Mouse (Mus musculus) adrenal gland, adult 2 months (tissue): ENCODE measurements around the gene Rnf146. TPM values are rescaled to one million over a fixed set of nuclear protein-coding genes. Genes with fewer than 3 reads are reported as not detected.
"Not testable (repeated sequence)": the region's sequence is repeated elsewhere in the genome, so short reads cannot be mapped to it uniquely, and the experiment has no call there.

Source experiments
- DNase-seq: peaks from one replicate; pipeline ENCODE4 v3.0.0; 2021
- long read RNA-seq: library from polyadenylated mRNA; stranded (forward); transcript quantifications from one replicate; pipeline ENCODE4 v2.0.0, GENCODE M21; 2021
- polyA plus RNA-seq: library from polyadenylated mRNA; depleted of rRNA; stranded (reverse); fragments of >200 nt; gene quantifications from 2 replicates; pipeline ENCODE4 v1.2.3, GENCODE M21; 2012; rRNA removed
- total RNA-seq, 2 experiments: library from RNA; stranded (reverse); gene quantifications; 2 replicates each; pipeline ENCODE4 v1.2.3; 2021

Gene Rnf146
- 10 to 100 TPM; 39.5 to 55.1 TPM for total RNA-seq
- polyA plus RNA-seq: 6.7 and 9.6 TPM in 2 replicates
- long read RNA-seq, full-length matches to known transcripts: 27 of 32 reads
- long read RNA-seq, partial matches to known transcripts: 2 of 32 reads
- long read RNA-seq, other reads (novel, unspliced or antisense): 3 of 32 reads

DNA sequence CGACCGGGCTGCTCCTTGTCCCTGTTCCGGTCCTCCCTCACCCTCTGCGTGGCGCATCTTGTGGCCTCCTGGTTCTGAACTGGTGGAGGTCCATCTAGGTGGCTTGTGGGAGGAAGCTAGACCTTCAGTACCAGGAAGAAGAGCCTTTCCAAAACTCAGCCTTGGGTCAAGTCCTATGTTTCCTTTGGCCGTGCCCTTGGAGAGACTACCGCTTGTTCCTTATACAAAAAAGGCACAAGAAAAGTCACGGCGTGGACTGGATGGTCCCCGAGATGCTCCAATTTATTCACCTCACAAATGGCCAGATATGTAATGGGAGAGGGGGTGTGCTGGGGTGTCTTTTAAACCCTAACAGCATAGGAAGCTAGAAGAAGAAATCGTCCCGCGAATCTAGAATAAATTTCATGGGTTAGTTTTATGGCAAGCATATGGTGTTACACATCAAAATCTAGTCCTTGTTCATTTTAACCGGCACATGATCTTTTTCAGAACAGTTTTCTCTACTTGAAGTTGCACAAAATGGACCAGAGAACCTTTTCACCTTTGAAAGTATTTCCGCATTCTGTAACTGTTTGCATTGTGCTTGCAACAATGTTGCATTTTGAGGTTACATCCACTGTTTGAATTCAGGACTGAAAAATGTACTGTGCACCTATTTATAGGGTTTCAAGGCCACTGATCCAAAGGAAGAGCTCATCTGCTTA lies at the start of gene Rnf146:
TSS of gene Rnf146 (minus strand) at position 246 of the 704 bp plus-strand sequence.
- no peak for DNase-seq

GRCm38 (mm10) chr10:29402656-29403268 lies 40.5 kb upstream of the Rnf146 start:
- no peak for DNase-seq

GRCm38 (mm10) chr10:29394890-29395289 lies 32.6 kb upstream of the Rnf146 start:
- not testable (repeated sequence) for DNase-seq

- no peak for DNase-seq
Measured at GRCm38 (mm10) chr10:29381558-29381957, 19.3 kb upstream of the Rnf146 start.

DNA sequence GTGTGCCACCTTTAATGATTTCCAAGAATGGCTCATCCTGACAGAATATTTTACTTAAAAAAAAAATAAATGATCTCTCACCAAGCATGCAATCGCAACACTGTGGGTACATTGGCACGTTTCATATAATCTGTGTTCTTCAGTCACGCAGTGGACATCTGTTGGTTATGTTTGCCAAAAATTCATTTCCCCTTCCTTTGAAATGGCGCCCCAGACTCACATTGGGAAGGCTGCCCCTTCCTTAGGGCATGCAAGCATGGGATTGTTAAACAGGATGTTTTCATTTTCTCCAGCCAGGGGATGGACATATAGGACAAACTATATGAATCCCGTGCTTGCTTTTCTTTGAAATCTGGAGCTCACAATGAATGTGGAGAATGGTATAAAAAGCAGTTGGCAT lies 11.8 kb upstream of the Rnf146 start:
- no peak for DNase-seq

- DNase-seq: peak; percentile 94
Measured at GRCm38 (mm10) chr10:29361464-29362196, 612 bp downstream of the Rnf146 start.

DNA sequence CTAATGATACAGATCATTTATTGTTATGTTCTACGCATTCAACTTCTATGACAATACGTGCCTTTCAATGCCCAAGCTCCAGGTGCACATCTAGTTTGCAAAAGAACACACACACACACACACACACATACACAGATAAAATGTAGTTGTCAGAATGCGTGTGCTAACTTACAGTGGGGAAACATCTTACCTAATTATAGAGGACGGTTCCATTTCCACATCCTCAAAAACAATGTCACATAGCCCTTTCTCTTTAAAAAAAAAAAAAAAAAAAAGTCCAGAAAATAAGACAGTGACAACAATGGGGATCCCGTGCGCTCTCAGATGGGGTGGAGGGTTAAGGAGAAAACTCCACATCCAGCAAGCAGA lies 1.2 kb downstream of the Rnf146 start:
- no peak for DNase-seq

GRCm38 (mm10) chr10:29354183-29354582 lies 8.1 kb downstream of the Rnf146 start:
- no peak for DNase-seq

DNA sequence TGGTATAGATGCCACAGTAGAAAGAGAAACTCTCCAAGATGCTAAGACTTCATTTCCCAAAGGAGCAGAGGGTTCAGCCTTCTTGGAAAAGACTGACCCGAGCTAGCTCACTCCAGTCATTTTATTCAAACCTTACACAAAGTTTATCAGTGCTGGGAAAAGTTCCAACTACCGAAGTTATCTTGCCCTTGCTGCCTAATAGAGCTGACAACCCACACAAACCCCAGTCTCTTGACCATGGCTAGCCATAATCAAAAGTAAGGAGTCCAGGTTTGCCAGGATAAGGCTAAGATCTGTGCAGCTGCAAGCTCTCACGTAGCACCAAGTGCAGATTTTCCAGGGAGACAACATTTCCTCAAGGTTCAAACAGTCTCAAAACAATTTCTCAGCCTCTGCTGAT lies 9.7 kb downstream of the Rnf146 start:
- no peak for DNase-seq

DNA sequence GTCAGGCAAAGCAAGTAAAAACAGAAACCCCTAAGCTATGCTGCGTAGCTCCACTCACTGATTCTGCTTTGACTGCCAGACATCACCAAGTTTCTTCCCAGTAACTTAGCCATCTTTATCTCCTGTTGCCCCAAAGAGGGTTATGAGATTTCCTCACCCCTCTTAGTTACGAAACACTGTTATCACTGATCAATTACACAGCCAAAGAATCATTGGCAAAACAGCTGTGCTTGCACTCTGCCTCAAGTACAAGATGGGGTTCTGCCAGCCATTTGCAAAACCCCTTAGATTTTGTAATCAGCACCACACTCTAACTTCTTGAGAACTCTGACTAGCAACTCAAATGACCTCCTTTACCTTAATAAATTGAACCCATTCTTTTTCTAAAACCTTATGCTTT lies 10.8 kb downstream of the Rnf146 start:
- DNase-seq: no peak

DNA sequence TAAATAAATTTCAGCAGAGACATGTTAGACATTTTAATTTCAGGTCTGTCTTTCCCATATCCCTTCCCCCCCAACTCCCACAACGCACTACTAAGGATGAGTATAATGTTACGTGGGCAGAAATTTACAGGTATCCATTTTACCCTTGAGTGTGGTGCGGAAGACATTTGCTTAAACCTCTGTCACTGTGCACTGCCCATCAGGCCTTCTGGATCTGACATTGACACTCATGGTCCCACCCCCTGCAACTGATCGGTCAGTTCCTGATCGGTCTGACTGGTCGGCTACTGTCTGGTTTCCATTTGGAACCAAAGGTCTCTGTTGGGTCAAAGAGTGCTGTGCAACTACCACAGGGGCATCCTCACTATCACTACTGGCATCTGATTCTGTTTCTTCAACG lies 15.6 kb downstream of the Rnf146 start:
- no peak for DNase-seq

DNA sequence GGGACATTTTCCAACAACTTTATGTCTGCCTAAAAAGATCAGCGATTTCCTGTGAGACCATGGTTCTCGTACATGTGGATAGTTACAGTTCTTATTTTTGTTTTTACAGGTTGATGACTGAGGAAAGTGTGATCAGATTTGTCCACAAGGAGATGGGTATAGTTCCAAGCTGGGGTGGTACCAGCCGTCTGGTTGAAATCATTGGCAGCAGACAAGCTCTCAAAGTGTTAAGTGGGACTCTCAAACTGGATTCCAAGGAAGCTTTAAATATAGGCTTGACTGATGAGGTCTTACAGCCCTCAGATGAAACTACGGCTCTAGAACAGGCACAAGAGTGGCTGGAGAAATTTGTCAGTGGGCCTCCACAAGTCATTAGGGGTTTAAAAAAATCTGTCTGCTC lies 18.0 kb downstream of the Rnf146 start:
- no peak for DNase-seq

DNA sequence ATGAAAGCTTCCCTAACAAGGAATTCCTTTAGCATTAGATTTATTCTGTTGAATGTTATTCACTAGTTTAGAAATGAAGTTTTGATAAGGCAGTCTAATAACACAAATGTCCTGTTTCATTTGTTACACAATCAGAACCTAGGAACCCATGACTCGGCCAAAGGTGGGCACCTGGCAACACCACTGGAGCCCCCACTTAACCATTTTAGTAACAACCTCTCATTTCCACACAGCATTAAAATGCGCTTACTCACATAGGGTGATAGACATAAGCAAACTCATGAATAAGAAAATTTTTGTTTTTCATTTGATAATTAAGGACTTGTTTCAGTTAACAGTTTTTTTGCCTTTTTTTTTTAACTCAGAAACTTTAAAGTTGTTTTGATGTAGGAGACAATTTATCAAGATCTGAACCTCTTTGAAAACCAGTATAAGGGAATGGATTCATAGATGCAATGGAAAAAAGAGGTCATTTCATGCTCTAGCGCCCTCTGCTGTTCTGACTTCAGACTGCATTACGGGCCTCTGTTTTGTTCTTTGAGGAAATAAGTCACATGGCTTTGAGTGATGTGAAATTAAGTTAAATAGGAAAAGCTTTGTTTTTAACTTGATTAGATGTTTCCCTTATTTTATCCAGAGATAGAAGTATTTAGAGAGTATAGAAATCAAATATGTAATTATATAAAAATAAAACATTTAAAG lies 23.7 kb downstream of the Rnf146 start:
- peak; percentile 49 for DNase-seq

DNA sequence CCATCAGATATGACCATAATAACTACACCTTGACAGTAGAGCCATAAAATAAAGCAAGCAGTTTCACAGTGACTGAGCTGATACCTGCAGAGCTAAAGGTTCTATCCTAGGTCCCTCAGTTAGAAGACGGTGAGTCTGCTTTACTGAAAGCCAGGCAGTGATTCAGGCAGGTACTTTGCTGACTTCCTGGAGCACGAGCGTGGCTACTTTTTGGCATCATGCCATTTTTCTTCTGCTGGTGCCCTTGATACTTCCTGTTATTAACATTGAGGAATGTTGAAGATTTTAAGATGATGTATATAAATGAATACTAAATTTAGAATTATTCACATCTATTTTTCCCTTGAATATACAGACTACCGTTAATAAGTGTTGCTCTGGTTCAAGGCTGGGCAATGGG lies 28.4 kb downstream of the Rnf146 start:
- DNase-seq: no peak

GRCm38 (mm10) chr10:29324817-29325216 lies 37.4 kb downstream of the Rnf146 start:
- no peak for DNase-seq

GRCm38 (mm10) chr10:29313905-29314304 lies 48.3 kb downstream of the Rnf146 start:
- DNase-seq: no peak

DNA sequence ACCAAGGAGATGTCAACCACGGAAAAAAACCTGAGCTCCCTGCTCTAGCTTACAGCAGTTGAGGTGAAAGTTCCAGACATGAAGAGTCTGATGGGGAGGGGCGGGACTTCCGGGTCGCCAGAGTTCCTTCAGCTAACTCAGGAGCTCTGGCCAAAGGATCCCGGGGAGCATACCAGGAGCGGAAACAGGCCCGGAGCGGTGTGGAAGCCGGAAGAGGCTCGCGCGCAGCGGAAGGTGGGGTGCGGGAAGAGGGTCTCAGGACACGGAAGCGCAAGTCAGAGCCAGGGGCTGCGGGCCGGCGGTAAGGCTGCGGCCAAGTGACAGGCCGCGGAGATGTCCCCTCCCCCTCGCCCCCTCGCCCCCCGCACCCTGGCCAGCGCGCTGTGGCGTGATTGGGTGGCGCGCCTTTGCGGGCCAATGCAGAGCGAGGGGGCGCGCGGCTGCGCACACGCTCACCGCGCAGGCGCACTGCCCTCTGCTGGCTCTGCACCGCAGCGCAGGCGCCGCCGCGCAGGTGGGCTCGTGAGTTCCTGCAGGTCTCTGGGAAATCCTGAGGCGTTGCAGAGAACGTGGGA lies 49.1 kb downstream of the Rnf146 start, which contains the start of gene Echdc1:
TSS of gene Echdc1 (plus strand) at position 103 of the 575 bp plus-strand sequence.
- DNase-seq: peak; percentile 91

DNA sequence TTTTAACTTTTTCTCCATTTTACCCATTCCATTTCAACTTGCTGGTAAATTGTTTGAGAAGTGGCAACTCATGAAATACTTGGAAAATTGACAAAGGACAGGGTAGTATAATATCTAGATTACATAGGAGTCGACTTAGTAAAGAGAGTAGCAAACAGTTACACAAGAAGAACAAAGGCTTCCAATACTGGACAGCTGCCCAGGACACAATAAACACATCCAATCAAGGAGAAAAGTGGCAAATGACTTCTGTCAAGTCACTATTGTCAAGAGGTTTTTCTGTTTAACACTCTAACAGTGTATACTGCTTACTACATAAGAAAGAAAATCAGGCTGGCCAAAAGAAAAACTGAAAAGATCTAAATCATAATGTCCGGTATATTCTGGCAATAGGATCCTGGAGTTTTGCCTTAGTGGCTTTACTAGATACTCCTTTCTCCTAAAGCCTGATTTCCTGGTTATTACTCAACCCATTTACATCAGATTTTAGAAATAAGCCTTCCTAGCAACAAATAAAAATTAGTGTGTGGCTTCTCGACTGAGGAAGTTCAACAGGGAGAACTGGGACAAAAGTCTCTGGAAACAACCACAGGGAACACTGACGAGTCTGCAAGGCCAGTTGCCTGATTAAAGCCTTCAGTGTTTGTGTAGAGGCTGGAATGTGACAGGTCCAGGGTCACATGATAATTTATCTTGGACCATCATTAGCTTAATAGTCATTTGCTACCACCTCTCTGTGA lies 50.6 kb downstream of the Rnf146 start:
- DNase-seq: peak; percentile 15

GRCm38 (mm10) chr10:29302230-29302629 lies 60.0 kb downstream of the Rnf146 start:
- no peak for DNase-seq
